Mouse (Mus musculus) thymus, postnatal 4 days (tissue): ENCODE data around the gene Igf2bp1.
"Not testable (repeated sequence)": the region's sequence is repeated elsewhere in the genome, so short reads cannot be mapped to it uniquely, and the experiment has no call there.

Experiments used
- DNase-seq: peaks from one replicate; pipeline ENCODE4 v3.0.0; 2021

The Igf2bp1 gene

DNA sequence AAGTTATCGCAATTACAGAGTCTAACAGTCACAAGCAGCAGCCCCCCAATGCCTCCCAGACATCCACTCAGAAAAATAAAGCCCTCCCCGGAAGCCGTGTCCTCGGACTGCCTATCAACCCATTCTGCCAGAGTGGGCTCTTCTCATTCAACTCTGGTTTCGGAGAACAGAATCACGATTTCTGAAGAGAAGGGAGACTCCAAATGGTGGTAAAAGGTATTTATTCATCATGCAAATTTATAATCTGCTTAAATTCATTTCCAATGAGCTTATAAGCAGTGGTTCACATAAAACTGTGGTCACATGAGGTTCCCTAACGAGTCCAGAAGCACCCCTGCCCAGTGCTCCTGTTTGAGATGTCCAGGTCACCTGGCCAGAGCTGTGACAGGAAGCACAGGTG is 48.3 kb downstream of the Igf2bp1 start:
- DNase-seq = no peak

- no peak for DNase-seq
These were observed 52.4 kb downstream of the Igf2bp1 start for GRCm38 (mm10) chr11:95953313-95953712.

DNA sequence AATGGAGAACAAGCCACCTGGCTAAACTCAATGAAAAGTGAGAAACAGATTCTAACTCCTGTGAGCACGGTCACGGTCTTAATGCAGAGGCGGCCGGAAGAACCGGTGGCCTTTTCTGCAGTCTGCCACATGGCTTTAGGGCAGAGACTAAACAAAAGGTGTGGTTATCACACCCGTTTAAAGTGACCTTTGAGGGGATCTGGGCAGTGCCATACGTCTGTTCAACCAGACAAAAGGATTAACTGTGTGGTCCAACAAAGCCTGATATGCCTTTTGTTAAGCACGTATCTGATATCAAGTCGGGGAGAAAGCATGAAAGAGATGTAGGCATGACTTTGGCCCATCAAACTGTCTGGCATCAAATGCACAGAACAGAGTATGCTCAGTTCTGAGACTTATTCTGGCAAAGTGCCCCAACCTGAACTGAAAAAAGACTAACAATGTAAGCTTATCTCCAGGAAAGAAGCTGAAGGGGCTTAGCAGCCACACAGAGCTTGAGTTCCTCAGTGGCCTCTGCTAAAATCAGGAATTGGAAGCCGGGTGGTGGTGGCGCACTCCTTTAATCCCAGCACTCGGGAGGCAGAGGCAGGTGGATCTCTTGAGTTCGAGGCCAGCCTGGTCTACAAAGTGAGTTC is 59.8 kb downstream of the Igf2bp1 start:
- DNase-seq = no peak

DNA sequence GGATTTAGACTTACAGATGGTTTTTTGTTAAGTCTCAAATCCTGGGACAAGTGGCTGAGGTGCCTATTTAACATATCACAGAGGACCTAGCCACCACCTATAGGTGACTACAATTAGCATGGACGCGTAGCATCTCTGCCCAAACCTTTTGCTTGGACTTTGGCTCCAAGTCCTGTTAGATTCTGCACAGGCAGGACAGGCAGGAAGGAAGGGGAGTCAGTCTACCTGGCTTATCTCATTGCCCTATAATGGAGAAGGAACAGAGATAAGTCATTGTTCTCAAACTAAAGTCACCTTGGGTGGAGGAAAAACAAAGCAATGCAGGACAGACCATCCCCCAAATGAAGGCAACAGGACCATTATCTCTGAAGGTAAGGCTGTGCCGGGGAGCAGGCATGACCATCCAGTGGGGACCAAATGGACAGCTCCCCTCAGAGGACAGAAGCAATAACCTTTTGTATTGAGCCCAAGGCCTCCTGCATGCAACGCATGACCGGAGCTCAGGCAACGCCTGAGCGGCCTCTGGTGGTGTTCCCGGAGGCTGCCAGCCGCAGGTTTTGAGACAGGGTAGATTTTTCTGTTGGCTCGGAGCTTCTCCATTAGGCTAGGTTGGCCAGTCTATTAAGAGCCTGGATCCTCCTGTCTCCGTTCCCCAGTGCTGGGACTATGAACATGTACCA is 65.8 kb downstream of the Igf2bp1 start:
- peak; percentile 46 for DNase-seq

DNA sequence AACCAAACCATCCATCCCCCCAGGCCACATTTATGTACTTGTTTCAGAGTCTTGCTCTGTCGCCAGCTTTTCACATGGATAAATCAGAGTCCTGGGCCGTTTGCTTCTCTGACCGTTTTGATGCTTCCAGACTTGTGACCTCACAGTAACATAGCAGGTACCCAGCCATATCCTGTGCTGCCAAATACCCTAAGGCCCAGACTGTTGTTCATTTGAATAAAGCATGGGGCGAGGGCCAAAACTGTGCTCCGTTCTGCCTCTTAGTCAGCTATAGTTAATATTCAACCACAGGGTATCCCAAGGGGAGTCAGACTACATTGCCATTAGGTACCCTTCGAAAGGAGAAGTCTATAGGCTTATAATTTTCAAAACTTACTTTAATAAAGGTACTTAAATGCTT is 69.3 kb downstream of the Igf2bp1 start:
- no peak for DNase-seq

DNA sequence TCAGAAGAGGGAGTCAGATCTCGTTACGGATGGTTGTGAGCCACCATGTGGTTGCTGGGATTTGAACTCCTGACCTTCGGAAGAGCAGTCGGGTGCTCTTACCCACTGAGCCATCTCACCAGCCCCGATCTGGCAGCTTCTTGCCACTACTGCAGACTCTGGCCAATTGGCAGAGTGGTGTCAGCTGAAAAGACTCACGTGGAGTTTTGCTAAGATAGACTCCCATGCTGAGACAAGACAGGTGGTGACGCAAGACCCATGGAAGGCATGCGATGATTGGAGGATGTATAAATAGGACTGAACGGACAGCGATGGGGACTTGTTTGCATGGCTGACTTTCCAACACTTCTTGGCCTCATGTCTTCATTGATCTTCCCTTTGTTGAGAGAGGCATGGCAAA is 73.6 kb downstream of the Igf2bp1 start:
- not testable (repeated sequence) for DNase-seq

- no peak for DNase-seq
These were observed 79.3 kb downstream of the Igf2bp1 start for GRCm38 (mm10) chr11:95926398-95926797.

DNA sequence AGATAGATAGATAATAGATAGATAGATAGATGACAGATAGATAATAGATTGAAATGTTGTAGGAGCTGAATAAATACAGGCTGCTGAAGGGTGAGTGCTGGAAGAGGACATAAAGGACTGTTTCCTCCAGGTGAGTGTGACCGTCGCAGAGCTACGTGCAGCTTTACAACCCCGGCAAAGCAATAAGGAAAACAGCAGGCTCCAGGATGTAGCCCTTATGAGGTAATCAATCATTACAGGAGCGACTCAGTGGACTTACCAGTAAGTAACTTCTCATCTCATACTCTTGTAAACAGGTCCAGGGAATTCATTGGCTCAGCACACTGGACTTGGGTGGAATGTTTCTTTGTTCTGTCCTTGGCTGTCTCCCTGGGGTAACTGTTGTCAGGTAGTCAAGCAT is 79.8 kb downstream of the Igf2bp1 start:
- DNase-seq = no peak

DNA sequence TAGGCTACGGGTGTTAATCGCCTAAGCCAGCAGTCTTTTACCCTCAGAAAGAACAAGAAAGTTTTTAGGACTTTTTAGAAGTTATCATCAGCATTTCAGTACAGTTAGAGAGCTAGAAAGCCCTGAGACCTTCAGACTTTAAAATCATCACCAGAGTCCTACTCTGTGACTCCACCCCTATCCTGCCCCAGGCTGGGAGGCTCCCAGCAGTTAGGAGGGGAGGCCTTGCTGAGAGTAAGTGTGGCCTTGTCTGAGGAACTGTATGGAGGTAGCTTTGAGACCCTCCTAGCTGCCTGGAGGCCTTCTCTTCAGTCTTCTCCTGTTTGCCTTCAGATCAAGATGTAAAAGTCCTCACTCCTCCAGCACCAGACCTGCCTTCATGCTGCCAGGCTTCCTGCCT is 81.5 kb downstream of the Igf2bp1 start:
- no peak for DNase-seq

GRCm38 (mm10) chr11:95923477-95923876 is 82.3 kb downstream of the Igf2bp1 start:
- not testable (repeated sequence) for DNase-seq

- no peak for DNase-seq
These were observed 83.6 kb downstream of the Igf2bp1 start for GRCm38 (mm10) chr11:95921991-95922621.

- DNase-seq = no peak
These were observed 89.3 kb downstream of the Igf2bp1 start for GRCm38 (mm10) chr11:95916426-95916825.

GRCm38 (mm10) chr11:95915006-95915710 is 90.6 kb downstream of the Igf2bp1 start:
- DNase-seq = peak; percentile 20

- peak; percentile 58 for DNase-seq
These were observed 91.2 kb downstream of the Igf2bp1 start, which contains the start of gene B4galnt2 for GRCm38 (mm10) chr11:95914571-95914991. B4galnt2 (minus strand) TSS chr11:95914891.

DNA sequence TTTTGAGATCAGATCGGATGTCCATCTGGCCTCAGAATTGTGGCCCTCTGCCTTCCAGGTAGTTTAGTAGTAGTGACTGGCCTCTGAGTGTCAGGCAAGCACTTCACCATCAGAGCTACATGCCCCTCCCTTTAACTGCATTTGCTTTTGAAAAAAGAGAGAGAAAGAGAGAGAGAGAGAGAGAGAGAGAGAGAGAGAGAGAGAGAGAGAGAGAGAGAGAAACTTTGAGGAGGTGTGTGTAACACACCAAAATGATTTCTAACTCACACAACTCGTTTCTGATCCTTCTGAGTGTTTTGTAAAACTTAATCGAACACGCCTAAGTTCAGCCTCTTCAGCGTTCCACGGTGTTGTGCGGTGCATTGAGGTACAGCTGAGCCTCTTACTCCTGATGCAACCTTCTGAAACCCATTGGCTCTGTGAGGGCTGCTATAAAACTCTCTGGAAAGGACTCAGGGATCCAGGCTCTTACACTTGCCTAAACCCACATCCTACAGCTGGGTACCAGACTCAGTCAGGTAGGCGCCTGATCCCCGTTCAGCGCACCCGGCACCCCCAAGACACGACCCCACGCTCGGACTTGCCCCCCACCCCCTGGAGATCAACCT is 91.7 kb downstream of the Igf2bp1 start:
- DNase-seq = no peak

GRCm38 (mm10) chr11:95911579-95911978 is 94.2 kb downstream of the Igf2bp1 start:
- DNase-seq = no peak

GRCm38 (mm10) chr11:95907805-95908524 is 97.8 kb downstream of the Igf2bp1 start:
- DNase-seq = no peak
